Mouse (Mus musculus): Measurements from ENCODE around the gene Sirpa.

Gene Sirpa

DNA sequence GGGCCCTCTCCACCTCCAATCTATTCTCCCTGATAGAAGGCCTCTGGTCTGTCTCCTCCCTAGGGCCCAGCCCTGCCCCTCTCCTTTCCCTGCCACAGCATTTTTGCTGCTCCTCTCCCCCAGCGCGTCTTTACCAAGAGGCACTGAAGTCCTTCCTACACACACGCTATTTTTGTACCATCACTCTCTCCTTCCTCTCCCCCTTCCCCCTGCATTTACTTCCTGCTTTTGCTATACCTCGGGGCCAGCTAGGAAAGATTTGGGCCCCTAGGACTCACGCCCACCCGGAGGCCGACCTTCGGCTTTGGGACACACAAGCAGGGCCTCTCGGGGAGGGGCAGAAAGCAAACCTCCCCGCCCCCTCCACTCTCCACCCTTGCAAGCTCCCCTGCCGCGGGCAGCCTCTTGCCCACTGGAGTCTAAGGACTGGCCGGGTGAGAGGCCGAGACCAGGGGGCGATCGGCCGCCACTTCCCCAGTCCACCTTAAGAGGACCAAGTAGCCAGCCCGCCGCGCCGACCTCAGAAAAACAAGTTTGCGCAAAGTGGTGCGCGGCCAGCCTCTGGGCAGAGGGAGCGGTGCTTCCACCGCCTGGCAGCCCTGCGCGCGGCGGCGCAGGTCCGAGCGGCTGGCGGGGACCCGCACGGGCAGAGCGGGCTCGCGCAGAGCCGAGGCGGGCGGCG, at the start of gene Sirpa:
Gene Sirpa (plus strand): TSS at position 377 of the 682 bp plus-strand sequence.
- in situ Hi-C loops (cut with MboI; ENCODE audit: low pct_unique_long_range_greater_than_20kb in 1 of 2, low sequenced_read_pairs in 2 of 2, unreplicated experiment in 1 of 2), result no loop called here

DNA sequence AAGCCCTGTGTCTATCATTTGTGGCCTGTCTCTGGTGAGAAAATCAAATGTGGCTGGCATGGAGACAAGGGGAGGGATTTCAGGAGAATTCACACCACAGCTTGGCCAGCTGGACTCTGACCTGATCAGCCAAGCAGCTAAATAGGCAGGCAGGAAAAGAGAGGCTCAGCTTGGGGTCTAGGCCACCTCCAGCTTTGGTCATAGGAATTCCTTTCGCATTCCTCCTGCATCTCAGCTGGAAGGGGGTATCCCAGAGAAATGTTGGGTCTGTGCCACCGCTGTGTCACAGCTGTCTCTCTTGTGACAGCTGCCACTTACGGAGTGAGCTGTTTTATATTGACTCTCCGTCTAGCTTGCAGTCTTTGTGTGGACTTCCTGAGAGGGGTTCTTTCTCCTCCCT, 48.2 kb upstream of the Sirpa start:
- in situ Hi-C loops (cut with MboI; ENCODE audit: low pct_unique_long_range_greater_than_20kb in 1 of 2, low sequenced_read_pairs in 2 of 2, unreplicated experiment in 1 of 2), result no loop called here

DNA sequence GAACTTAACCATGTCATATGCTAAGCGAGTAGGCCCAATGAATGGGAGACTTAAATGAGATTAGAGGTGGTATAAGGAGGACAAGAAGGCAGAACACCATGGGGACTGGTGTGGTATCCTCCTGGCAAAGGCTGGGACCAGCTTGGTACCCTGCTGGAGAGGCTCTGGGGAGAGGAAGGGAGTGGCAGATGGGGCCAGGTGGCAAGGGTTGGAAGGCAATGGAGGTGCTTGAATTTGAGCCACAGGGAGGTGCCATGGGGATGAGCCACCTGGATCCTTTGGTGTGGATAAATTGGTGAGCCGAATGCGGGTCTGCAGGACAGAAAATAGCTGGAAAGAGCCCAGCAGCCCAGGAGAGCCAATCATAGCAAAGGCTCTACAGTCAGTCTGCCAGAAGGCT, 47.7 kb upstream of the Sirpa start:
- in situ Hi-C loops (cut with MboI; ENCODE audit: low pct_unique_long_range_greater_than_20kb in 1 of 2, low sequenced_read_pairs in 2 of 2, unreplicated experiment in 1 of 2), result no loop called here

DNA sequence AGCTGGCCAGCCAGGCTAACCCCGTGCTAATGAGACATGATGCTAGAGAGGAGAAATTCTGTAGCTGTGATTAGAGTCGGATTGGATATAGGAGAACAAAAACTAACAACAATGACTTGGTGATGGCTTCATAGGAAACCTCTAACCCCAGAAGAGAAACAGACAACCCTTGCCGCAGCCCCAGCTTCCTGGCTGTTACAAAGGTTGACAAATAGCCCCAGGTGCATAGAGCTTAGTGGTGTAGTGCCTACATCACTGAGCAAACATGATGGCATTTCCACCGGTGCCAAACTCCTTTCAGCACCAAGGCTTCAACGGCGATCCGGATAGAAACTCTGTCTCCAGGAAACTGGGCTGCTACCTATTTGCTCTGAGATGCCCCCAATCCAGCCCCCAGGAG, 47.0 kb upstream of the Sirpa start:
- in situ Hi-C loops (cut with MboI; ENCODE audit: low pct_unique_long_range_greater_than_20kb in 1 of 2, low sequenced_read_pairs in 2 of 2, unreplicated experiment in 1 of 2), result no loop called here

DNA sequence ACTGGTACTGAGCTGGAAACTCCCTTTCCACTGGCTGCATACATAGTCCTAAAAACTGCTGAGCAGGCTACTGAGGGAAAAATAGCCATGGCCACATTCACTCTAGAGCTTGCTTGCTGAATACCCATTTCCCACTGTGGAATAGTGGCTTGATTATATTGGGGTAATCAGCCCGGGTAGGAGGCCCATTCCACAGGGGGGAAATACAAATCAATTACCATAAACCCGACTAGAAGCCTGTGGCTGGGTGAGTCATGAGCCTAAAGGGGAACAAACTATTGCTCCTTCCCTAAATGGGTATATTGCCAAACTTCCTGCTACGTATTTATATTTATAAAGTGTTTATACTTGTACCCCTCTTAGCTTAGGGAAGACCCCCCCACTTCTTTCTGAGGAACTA, 45.9 kb upstream of the Sirpa start:
- in situ Hi-C loops (cut with MboI; ENCODE audit: low pct_unique_long_range_greater_than_20kb in 1 of 2, low sequenced_read_pairs in 2 of 2, unreplicated experiment in 1 of 2), result no loop called here

DNA sequence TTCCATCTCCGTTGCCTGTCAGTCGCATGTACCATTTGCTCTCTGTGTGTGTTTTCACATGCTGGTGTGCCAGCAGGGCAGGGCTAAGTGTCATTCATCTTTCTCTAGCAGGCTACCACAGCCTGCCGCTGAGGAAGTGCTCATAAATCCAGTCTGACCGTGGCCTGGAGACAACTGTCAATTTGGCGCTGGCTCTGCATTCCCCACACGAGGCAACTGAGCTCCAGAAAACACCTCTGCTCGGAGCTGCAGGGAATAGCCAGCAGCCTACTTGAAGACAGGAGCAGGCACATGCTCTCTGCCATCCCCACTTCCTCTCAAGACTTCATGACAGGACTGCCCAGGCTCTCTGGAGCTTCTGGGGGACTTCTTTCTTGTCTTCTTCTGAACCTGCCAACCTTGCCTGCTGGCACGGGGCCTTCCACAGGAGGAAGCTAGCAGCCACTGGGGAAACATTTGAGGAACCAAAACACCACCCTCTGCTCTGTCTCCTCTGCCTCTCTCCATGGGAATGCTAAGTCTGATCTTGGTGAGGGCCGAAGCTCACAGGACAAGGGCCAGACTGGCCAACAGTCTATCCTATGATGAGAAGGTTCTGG, 43.0 kb upstream of the Sirpa start:
- in situ Hi-C loops (cut with MboI; ENCODE audit: low pct_unique_long_range_greater_than_20kb in 1 of 2, low sequenced_read_pairs in 2 of 2, unreplicated experiment in 1 of 2), result no loop called here

DNA sequence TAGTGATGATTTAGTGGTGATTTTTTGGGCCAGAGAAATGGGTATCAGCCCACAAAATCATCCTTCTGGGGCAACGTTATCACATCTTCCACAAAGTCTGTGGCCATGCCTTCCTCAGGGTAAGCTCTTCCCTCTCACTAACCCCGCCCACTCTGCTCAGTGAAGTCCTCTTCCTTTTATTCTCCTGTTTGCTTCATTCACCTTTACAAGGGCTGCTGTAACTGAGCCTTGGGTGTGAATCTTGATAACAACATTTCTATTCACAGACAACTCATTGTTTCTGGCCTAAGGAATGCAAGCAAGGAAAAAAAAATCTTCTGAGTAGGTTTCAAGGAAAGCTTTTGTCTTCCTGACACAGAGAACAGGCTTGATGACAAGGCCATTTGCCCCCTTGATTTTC, 41.9 kb upstream of the Sirpa start:
- in situ Hi-C loops (cut with MboI; ENCODE audit: low pct_unique_long_range_greater_than_20kb in 1 of 2, low sequenced_read_pairs in 2 of 2, unreplicated experiment in 1 of 2), result no loop called here

DNA sequence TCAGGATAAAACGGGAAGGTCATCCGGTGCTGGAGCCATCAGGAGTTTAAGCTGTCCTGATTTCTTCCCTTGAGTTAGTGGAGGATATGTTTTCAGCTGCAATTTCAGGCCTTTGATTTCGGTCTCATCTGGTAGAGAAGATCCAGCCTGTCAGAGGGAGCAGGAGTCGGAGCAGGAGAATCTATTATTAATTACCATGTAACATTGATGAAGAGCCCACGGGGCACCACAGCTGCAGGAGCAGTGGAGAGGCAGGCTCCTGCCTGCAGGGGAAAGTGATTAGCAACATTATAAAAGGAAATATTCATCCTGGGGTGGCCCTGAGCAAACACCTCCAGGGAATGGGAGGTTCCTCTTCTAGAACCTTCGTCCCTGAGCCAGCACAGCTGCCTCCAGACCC, 36.6 kb upstream of the Sirpa start:
- in situ Hi-C loops (cut with MboI; ENCODE audit: low pct_unique_long_range_greater_than_20kb in 1 of 2, low sequenced_read_pairs in 2 of 2, unreplicated experiment in 1 of 2), result no loop called here

DNA sequence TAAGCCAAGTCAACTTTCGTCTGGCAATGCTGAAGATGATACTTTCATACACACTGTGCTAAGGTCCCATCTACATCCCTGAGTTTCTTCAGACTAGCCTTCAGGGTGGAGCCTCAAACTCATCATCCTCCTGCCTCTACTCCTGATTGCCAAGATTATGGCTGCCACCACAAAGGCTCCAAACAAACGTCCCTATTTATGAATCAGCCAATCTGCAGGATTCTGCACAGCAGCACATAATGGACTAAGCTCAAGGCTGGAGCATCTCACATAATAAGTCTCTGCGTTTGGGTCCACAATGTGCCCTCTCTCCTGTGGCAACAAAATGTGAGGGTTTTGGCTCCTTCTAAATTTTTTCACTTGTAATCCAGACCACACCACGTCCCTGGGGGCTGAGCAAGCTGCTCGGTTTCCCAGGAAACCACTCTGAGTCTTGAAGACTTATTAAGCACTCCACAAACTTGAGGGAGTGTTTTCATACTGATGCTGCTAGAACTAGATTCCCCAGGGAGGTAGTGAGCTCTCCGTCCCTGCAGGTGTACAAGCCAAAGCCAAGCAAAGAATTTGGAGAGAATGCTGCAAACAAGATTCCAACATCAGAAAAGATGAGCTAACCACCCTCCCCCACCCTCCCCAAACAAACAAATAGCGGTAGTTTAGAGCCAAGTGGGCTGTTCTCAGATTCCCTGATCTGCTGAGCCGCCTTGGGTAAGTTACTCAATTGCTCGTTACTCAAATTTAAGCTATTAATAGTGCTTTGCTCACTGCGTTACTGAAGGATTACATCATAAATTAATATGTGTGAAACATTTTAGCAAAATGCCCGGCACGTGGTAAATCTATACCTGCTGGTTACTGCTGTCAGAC, 34.4 kb upstream of the Sirpa start:
- in situ Hi-C loops (cut with MboI; ENCODE audit: low pct_unique_long_range_greater_than_20kb in 1 of 2, low sequenced_read_pairs in 2 of 2, unreplicated experiment in 1 of 2), result no loop called here

DNA sequence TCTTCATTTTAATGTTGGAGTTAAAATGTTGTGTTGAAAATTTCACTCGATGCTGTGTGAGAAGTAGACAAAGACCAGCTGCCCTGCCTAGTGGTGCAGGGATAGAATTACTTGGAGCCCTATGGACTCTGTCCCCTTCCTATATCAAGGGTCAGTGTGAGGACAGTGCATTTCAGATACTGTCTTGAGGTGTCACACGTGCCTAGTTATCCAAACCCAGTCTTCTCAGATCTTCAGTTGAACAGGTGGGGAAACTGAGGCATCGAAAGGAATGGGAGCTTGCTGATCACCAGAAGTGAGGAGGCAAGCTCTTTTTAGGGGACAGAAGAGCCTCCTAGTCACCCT, 33.8 kb upstream of the Sirpa start:
- in situ Hi-C loops (cut with MboI; ENCODE audit: low pct_unique_long_range_greater_than_20kb in 1 of 2, low sequenced_read_pairs in 2 of 2, unreplicated experiment in 1 of 2), result no loop called here

DNA sequence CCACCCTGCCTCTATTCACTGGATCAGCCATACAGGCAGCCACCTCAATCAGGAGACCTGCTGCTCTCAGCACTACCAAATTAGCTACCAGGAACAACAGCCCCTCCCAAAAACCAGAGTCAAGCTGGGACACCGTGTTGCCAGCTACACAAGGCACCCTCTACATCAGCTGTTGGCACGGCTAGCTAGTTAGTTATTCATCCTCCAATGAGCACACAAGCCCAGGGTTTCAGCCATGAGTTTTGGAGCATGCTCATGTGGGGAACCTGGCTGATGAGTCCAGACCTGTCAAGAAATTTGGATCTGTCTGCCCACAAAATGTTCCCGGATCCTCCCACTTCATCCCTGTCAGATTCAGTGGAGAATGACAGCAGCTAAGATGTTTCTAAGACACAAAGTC, 30.8 kb upstream of the Sirpa start:
- in situ Hi-C loops (cut with MboI; ENCODE audit: low pct_unique_long_range_greater_than_20kb in 1 of 2, low sequenced_read_pairs in 2 of 2, unreplicated experiment in 1 of 2), result no loop called here

DNA sequence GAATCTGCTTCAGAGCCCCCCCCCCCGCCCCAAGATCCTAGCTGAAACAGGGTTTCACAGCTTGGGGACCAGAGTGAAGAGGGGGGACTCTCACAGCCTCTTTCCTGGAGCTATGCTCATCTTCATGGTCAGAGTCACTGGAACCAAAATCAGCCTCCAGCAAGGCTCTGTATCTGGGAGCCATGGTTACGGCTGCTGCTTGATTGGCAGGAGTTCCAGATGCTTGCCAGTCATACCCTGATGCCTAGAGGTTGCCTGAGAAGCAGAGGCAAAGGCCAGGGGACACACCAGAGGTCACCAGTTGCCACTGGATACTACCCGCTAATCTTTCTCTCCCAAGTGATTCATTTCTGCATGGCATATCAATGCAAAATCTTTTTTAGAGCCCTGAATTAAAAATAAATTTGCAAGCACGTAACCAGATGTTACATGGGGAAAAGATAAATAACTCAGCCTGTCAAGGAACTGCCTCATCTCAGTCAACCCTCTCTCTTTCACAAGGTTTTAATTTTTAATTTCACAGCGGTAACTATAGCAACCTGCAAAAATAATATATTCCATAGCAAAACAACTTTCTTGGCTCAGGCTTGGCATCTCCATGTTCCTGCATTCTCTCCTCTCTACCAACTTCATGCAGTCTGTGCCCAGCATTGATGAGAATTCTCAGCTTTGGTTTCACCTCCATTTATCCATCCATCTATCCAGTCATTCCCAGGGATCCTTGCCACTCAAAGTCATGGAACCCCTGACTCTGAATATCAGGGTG, 28.5 kb upstream of the Sirpa start:
- in situ Hi-C loops (cut with MboI; ENCODE audit: low pct_unique_long_range_greater_than_20kb in 1 of 2, low sequenced_read_pairs in 2 of 2, unreplicated experiment in 1 of 2), result no loop called here

DNA sequence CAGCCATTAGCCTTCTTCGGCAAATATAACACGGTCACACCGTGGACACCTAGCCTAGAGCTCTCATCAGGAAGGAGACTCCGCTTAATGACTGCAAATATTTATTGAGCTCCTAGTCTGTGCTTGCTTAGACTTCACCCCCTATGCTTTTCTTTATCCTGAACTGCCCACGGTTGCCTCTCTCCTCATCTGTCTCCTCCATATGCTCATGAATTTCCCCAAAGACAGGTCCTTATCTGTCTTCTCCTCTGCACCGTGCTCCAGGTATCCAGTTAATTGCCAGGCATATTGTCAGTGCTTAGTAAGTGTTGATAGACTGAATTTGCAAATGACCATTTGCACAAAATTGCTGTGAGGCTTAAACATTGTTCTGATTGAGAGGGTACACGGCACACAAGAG, 23.5 kb upstream of the Sirpa start:
- in situ Hi-C loops (cut with MboI; ENCODE audit: low pct_unique_long_range_greater_than_20kb in 1 of 2, low sequenced_read_pairs in 2 of 2, unreplicated experiment in 1 of 2), result no loop called here

DNA sequence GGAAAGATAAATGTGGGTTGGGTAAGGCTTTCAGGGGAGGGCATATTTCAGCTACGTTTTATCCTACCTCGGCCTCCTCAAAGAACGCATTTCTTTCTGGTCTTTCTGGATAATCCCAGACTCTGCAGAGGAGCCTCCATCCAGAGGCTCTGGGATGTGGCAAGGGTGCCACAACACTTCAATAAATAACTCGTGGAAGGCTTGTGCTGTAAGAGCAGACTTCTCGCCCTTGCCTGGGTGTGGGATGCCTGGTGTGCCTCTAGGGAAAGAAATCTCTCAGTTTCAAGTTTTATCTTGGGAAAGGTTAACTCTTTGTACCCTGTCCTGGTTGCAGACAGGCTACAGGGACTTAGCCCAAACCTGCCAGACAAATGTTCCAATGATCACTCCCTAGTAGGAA, 23.1 kb upstream of the Sirpa start:
- in situ Hi-C loops (cut with MboI; ENCODE audit: low pct_unique_long_range_greater_than_20kb in 1 of 2, low sequenced_read_pairs in 2 of 2, unreplicated experiment in 1 of 2), result no loop called here

DNA sequence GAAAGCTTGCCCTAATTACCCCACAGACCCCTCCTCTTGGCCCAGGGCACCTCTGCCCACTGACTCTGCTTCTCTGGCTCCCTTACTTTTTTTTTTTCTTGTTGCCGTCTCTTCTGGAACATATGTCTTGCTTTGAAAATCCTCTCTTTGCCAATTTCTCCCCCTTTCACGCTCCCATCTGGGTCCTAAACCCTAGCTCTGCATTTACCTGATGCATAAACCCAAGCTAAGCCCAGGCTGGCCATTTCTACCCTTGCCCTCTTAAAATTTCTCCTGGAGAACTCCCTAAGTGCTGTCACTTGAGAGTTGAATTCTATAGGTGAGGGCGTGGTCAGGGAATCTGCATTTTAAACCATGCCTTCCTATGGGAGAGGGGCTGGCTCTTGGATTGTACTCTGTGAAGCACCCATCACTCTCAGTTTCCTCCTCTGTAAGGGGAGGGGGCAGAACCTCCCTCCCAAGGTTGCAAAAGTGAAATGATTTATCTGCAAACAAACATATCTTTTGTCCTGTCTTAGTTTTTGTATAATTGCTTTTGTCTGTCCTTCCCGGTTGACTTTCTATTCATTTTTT, 18.8 kb upstream of the Sirpa start:
- in situ Hi-C loops (cut with MboI; ENCODE audit: low pct_unique_long_range_greater_than_20kb in 1 of 2, low sequenced_read_pairs in 2 of 2, unreplicated experiment in 1 of 2), result no loop called here

DNA sequence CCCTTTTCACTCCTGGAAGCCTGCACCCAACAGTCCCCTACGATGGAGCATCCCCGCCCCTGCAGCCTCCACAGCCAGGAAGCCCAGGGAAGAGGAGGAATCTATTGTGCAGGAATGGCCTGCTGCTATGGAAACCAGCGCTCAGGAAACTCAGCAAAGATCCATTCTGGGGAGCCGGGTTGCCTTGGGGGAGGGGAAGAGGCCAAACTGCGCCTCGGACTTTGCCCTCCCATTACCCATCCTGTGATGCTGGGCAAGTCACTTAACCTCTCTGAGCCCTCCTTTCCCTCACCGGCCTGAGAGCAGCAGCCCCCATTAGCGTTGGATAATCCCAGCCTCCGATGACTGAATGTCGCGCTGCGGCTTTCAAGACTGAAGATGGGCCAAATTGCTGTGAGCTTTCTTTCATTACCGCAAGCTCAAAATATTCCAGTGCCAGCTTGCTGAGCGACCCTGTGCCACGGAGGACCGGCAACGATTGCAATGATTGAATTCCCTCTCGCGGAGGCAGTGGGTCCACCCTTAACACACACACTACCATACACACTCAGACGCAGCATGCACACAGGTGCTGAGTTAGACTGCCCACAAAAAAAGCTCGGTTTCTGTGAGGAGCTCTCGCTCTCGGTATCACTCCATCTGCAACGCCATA, 18.1 kb upstream of the Sirpa start:
- in situ Hi-C loops (cut with MboI; ENCODE audit: low pct_unique_long_range_greater_than_20kb in 1 of 2, low sequenced_read_pairs in 2 of 2, unreplicated experiment in 1 of 2), result no loop called here

DNA sequence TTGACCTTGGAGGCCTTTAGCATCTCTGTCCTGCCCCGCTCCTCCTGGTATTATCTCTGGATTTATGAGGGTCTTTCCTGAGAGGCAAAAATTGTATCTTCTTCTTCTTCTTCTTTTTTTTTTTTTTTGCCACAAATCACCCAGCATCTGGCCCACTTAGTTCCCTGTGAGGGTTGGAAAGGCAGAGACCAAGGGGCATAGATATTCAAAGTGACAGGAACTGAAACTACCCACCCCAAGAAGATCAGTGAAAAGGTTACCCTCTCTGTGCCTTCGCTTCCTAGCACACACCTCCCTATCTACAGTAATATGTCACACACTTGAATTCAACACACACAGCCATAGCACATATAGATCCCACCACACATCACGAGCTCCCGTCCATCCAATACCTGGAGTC, 17.5 kb upstream of the Sirpa start:
- in situ Hi-C loops (cut with MboI; ENCODE audit: low pct_unique_long_range_greater_than_20kb in 1 of 2, low sequenced_read_pairs in 2 of 2, unreplicated experiment in 1 of 2), result no loop called here

DNA sequence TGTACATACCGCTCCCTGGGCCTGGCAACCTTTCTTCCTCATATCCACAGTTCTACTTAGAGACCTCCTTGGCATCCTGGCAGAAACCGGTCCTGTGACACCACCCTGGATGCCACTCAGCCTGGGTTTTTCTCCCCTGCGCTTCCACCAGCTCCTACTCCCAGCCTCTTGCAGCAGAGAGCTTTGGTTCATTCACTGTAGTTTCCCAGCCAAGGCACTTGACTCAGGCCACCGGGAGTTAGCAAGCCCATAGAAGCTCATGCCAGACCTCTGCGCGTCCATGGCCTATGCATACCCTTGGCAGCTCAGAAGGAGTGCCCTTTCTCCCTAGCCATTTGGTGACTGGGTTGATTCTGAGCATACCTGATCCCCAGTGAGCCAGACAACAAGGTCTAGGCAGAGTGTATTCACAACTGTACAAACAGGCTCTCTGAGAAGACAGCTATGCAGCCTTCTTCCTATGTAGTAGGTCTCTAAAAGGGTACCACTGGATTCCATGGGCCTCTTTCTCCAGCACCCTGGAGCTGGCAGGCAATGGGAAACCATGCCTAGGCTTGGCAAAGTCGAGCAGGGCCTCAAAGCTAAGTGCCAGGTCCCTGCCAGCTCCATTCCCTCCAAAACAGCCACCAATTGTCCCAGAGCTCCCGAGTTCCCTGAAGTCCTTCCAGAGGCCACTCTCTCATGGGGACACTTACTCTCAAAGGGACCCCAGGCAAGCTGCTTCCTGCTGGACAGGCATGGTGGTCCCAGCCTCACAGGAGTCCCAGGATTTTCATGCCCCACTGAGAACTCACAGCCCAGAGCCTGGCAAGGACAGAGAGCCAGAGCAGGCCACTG, 15.8 kb upstream of the Sirpa start:
- in situ Hi-C loops (cut with MboI; ENCODE audit: low pct_unique_long_range_greater_than_20kb in 1 of 2, low sequenced_read_pairs in 2 of 2, unreplicated experiment in 1 of 2), result no loop called here

All from mouse embryonic stem cell (cell line).